Mouse (Mus musculus) midbrain, postnatal 0 days (tissue): ENCODE measurements around the gene B3gnt9. TPM values are rescaled to one million over a fixed set of nuclear protein-coding genes. Genes with fewer than 3 reads are reported as not detected.

Experiments
- ATAC-seq: fragments of 200-750 bp; cut with Nextera tagmentation; 2 replicates; pipeline ENCODE4 v1.8.0; 2017; ENCODE audit warnings: moderate number of reproducible peaks, mild to moderate bottlenecking, moderate TSS enrichment, moderate library complexity; ENCODE audit not compliant: low FRiP score
- DNase-seq: peaks from one replicate; pipeline ENCODE4 v3.0.0-alpha.2; 2015; ENCODE audit warnings: low spot score
- H3K27ac ChIP-seq: fragments of 300-500 bp; sonication (generic); 2 replicates; pipeline ENCODE4 v1.5.1; 2014; ENCODE audit warnings: low read depth, mild to moderate bottlenecking, low read length, mixed read lengths
- H3K27me3 ChIP-seq: fragments of 300-500 bp; sonication (generic); 2 replicates; pipeline ENCODE4 v1.6.1; 2014; ENCODE audit warnings: low read length, control low read depth, mixed read lengths; ENCODE audit not compliant: insufficient read depth
- H3K36me3 ChIP-seq: fragments of 300-500 bp; sonication (generic); 2 replicates; pipeline ENCODE4 v1.6.1; 2014; ENCODE audit warnings: low read length, control low read depth, mixed read lengths; ENCODE audit not compliant: insufficient read depth
- H3K4me1 ChIP-seq: fragments of 300-500 bp; sonication (generic); 2 replicates; pipeline ENCODE4 v1.6.1; 2014; ENCODE audit warnings: mild to moderate bottlenecking, control low read depth, antibody characterized with exemption, low read length, mixed read lengths; ENCODE audit not compliant: insufficient read depth
- H3K4me2 ChIP-seq: fragments of 300-500 bp; sonication (generic); 2 replicates; pipeline ENCODE4 v1.6.1; 2014; ENCODE audit warnings: low read depth, mild to moderate bottlenecking, low read length, mixed read lengths; ENCODE audit not compliant: poor library complexity, severe bottlenecking
- H3K4me3 ChIP-seq: fragments of 300-500 bp; sonication (generic); 2 replicates; pipeline ENCODE4 v1.5.1; 2014; ENCODE audit warnings: low read depth, mild to moderate bottlenecking, low read length, moderate library complexity
- H3K9ac ChIP-seq: fragments of 300-500 bp; sonication (generic); replicated peaks from 2 replicates; pipeline ENCODE4 v1.6.1; 2014; ENCODE audit warnings: mild to moderate bottlenecking, low read length, moderate library complexity, mixed read lengths; ENCODE audit not compliant: poor library complexity, severe bottlenecking
- H3K9me3 ChIP-seq: fragments of 300-500 bp; sonication (generic); 2 replicates; pipeline ENCODE4 v1.6.1; 2016; ENCODE audit warnings: low read length, control low read depth
- CTCF ChIP-seq: IDR thresholded peaks from 2 replicates; pipeline ENCODE4 v1.5.1; 2016; ENCODE audit warnings: antibody characterized with exemption, mild to moderate bottlenecking
- WGBS: fragments of 180-500 bp; shearing (Covaris S2); extraction: QIAGEN DNeasy Blood & Tissue Kit; methylation state at CpG from one replicate; pipeline ENCODE4 v1.1.7; 2014; 5-methylcytosine and 5-hydroxymethylcytosine counted together
- polyA plus RNA-seq: library from polyadenylated mRNA; unstranded; fragments of >200 nt; fragmentation: Nextera tagmentation; extraction: Ambion mirVana; gene quantifications from 2 replicates; pipeline ENCODE4 v1.2.1, GENCODE M21; 2015
- total RNA-seq: library from RNA; depleted of rRNA; stranded (reverse); fragments of >200 nt; gene quantifications from 2 replicates; pipeline ENCODE4 v1.2.3, GENCODE M21; 2014

Gene B3gnt9
- total and polyA plus RNA-seq, 2 experiments from 2014 or later, result 9.5 to 14.2 TPM

- H3K27me3 ChIP-seq, result no peaks in the 10 kb centered on the region
- peak within 1 kb of the TSS; percentile 81 for H3K9ac ChIP-seq
- peak within 1 kb of the TSS; percentile 70 for H3K27ac ChIP-seq
- H3K4me2 ChIP-seq, result peak within 1 kb of the TSS; percentile 96
- peak within 1 kb of the TSS; percentile 74 for H3K4me3 ChIP-seq
- no peak for TF ChIP-seq CTCF
- H3K9me3 ChIP-seq, result no peaks in the 10 kb centered on the region
- peak; percentile 84 for ATAC-seq
- peaks cover 9% of the 10 kb centered on the region; the same call in 1 of the 2 replicates for H3K4me1 ChIP-seq
- peaks cover 24% of the 10 kb centered on the region for H3K36me3 ChIP-seq
- DNase-seq, result peak; percentile 95
- under 1% methylated on average over 55 of the region's 58 CpGs for WGBS
These were observed 42.7 kb upstream of the B3gnt9 start, which contains the start of gene E2f4 for GRCm38 (mm10) chr8:105297511-105298192. Gene E2f4, plus strand, starts transcription at chr8:105297663.

GRCm38 (mm10) chr8:105295895-105296573 is 41.1 kb upstream of the B3gnt9 start, which contains the start of gene Exoc3l:
Gene Exoc3l, minus strand, starts transcription at chr8:105296101.
- ATAC-seq (no peak), DNase-seq (no peak)
- no peak within 1 kb of the TSS for H3K9ac ChIP-seq
- peaks cover 12% of the 10 kb centered on the region for H3K36me3 ChIP-seq
- no peak for TF ChIP-seq CTCF
- H3K4me3 ChIP-seq, result no peak within 1 kb of the TSS
- H3K4me1 ChIP-seq, result peaks cover 9% of the 10 kb centered on the region; the same call in 1 of the 2 replicates
- H3K4me2 ChIP-seq, result peak within 1 kb of the TSS; percentile 96; the same call in 1 of the 2 replicates
- H3K9me3 ChIP-seq, result no peaks in the 10 kb centered on the region
- no peak within 1 kb of the TSS for H3K27ac ChIP-seq
- H3K27me3 ChIP-seq, result no peaks in the 10 kb centered on the region
- 53% methylated on average over 11 of the region's 11 CpGs for WGBS

GRCm38 (mm10) chr8:105295256-105295655 is 40.3 kb upstream of the B3gnt9 start:
- no peak overlapping the region for H3K4me2 ChIP-seq
- no peak overlapping the region for H3K27ac ChIP-seq
- peaks cover 11% of the 10 kb centered on the region; the same call in 1 of the 2 replicates for H3K4me1 ChIP-seq
- ATAC-seq, result no peak
- H3K4me3 ChIP-seq, result no peak overlapping the region
- H3K9ac ChIP-seq, result no peak overlapping the region
- no peak for TF ChIP-seq CTCF
- no peak for DNase-seq
- peaks cover 8% of the 10 kb centered on the region for H3K36me3 ChIP-seq
- no peaks in the 10 kb centered on the region for H3K9me3 ChIP-seq
- WGBS, result 64% methylated on average over 11 of the region's 11 CpGs
- H3K27me3 ChIP-seq, result no peaks in the 10 kb centered on the region

DNA sequence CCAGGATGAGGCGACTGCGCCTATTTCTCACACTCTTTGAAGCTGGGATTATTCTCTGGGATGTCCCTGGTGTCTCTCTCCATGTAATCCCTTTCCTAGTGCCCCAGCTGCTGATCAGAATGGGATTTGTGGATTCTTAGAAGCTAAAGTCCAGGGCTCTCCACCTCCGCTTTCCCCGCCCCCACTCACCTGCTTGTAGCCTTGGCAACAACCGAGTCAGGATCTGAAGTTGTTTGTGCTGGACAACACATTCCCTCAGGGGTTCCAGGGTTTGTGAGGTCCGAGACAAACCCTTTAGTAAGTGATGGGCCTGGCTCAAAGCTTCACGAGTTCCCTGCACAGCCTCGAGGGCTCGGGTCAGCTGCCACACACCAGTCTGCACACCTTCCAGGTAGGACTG is 39.8 kb upstream of the B3gnt9 start:
- H3K27me3 ChIP-seq, result no peaks in the 10 kb centered on the region
- H3K36me3 ChIP-seq, result 0 out of 2 replicates have a peak, but pooled peaks cover 3% of the 10 kb centered on the region
- ATAC-seq (no peak), DNase-seq (no peak)
- peaks cover 15% of the 10 kb centered on the region; the same call in 1 of the 2 replicates for H3K4me1 ChIP-seq
- H3K9me3 ChIP-seq, result no peaks in the 10 kb centered on the region
- no peak overlapping the region for H3K9ac ChIP-seq
- WGBS, result 54% methylated on average over 9 of the region's 9 CpGs
- no peak overlapping the region for H3K4me3 ChIP-seq
- H3K27ac ChIP-seq, result no peak overlapping the region
- TF ChIP-seq CTCF, result no peak
- no peak overlapping the region for H3K4me2 ChIP-seq

- H3K9ac ChIP-seq, result no peak overlapping the region
- H3K9me3 ChIP-seq, result no peaks in the 10 kb centered on the region
- H3K4me1 ChIP-seq, result peaks cover 11% of the 10 kb centered on the region; the same call in 1 of the 2 replicates
- 73% methylated on average over 19 of the region's 19 CpGs for WGBS
- H3K4me3 ChIP-seq, result no peak overlapping the region
- no peak for TF ChIP-seq CTCF
- no peak overlapping the region for H3K27ac ChIP-seq
- no peak for ATAC-seq
- H3K27me3 ChIP-seq, result no peaks in the 10 kb centered on the region
- DNase-seq, result no peak
- H3K36me3 ChIP-seq, result no peaks in the 10 kb centered on the region
- no peak overlapping the region for H3K4me2 ChIP-seq
These were observed 38.5 kb upstream of the B3gnt9 start for GRCm38 (mm10) chr8:105293405-105293804.

GRCm38 (mm10) chr8:105292471-105292870 is 37.5 kb upstream of the B3gnt9 start:
- H3K36me3 ChIP-seq, result no peaks in the 10 kb centered on the region
- no peak for ATAC-seq
- no peaks in the 10 kb centered on the region for H3K27me3 ChIP-seq
- H3K4me1 ChIP-seq, result 0 out of 2 replicates have a peak, but pooled peaks cover 8% of the 10 kb centered on the region
- no peaks in the 10 kb centered on the region for H3K9me3 ChIP-seq
- H3K9ac ChIP-seq, result no peak overlapping the region
- 80% methylated on average over 7 of the region's 7 CpGs for WGBS
- no peak for DNase-seq
- H3K27ac ChIP-seq, result no peak overlapping the region
- no peak overlapping the region for H3K4me3 ChIP-seq
- TF ChIP-seq CTCF, result no peak
- no peak overlapping the region for H3K4me2 ChIP-seq
